Mouse (Mus musculus) embryonic facial prominence, embryonic 14.5 days (tissue): ENCODE measurements at regions not wholly inside any gene's neighbourhood (a gene's known extent, or its start where the extent isn't known, plus 50 kb on each side); places are given as distances from the start of the nearest gene placed in this dataset.
A peak's percentile ranks its signal among the peaks of the same experiment; 100 is the strongest.

Experiments
- ATAC-seq: fragments of 200-750 bp; cut with Nextera tagmentation; 2 replicates; pipeline ENCODE4 v1.8.0; 2017; ENCODE audit warnings: low read depth, moderate number of reproducible peaks, moderate TSS enrichment
- DNase-seq: peaks from one replicate; pipeline ENCODE4 v3.0.0-alpha.2; 2015; ENCODE audit warnings: low spot score
- H3K27ac ChIP-seq: fragments of 300-500 bp; sonication (generic); replicated peaks from 2 replicates; pipeline ENCODE4 v1.5.1; 2014; ENCODE audit warnings: low read depth, mild to moderate bottlenecking, low read length, moderate library complexity
- H3K27me3 ChIP-seq: fragments of 300-500 bp; sonication (generic); replicated peaks from 2 replicates; pipeline ENCODE4 v1.6.1; 2014; ENCODE audit warnings: low read length; ENCODE audit not compliant: control insufficient read depth, insufficient read depth
- H3K36me3 ChIP-seq: fragments of 300-500 bp; sonication (generic); 2 replicates; pipeline ENCODE4 v1.6.1; 2014; ENCODE audit warnings: low read length, mixed read lengths; ENCODE audit not compliant: control insufficient read depth, insufficient read depth
- H3K4me1 ChIP-seq: fragments of 300-500 bp; sonication (generic); 2 replicates; pipeline ENCODE4 v1.6.1; 2014; ENCODE audit warnings: antibody characterized with exemption, low read length; ENCODE audit not compliant: control insufficient read depth, insufficient read depth
- H3K4me2 ChIP-seq: fragments of 300-500 bp; sonication (generic); 2 replicates; pipeline ENCODE4 v1.6.1; 2014; ENCODE audit warnings: low read depth, mild to moderate bottlenecking, low read length, moderate library complexity, mixed read lengths
- H3K4me3 ChIP-seq: fragments of 300-500 bp; sonication (generic); 2 replicates; pipeline ENCODE4 v1.5.1; 2014; ENCODE audit warnings: low read depth, mild to moderate bottlenecking, low read length
- H3K9ac ChIP-seq: fragments of 300-500 bp; sonication (generic); 2 replicates; pipeline ENCODE4 v1.6.1; 2014; ENCODE audit warnings: low read depth, mild to moderate bottlenecking, low read length, moderate library complexity, mixed read lengths
- H3K9me3 ChIP-seq: fragments of 300-500 bp; sonication (generic); 2 replicates; pipeline ENCODE4 v1.6.1; 2016; ENCODE audit warnings: low read length; ENCODE audit not compliant: control insufficient read depth
- WGBS: fragments of 180-500 bp; shearing (Covaris S2); extraction: QIAGEN DNeasy Blood & Tissue Kit; methylation state at CpG from one replicate; pipeline ENCODE4 v1.1.7; 2014; 5-methylcytosine and 5-hydroxymethylcytosine counted together

DNA sequence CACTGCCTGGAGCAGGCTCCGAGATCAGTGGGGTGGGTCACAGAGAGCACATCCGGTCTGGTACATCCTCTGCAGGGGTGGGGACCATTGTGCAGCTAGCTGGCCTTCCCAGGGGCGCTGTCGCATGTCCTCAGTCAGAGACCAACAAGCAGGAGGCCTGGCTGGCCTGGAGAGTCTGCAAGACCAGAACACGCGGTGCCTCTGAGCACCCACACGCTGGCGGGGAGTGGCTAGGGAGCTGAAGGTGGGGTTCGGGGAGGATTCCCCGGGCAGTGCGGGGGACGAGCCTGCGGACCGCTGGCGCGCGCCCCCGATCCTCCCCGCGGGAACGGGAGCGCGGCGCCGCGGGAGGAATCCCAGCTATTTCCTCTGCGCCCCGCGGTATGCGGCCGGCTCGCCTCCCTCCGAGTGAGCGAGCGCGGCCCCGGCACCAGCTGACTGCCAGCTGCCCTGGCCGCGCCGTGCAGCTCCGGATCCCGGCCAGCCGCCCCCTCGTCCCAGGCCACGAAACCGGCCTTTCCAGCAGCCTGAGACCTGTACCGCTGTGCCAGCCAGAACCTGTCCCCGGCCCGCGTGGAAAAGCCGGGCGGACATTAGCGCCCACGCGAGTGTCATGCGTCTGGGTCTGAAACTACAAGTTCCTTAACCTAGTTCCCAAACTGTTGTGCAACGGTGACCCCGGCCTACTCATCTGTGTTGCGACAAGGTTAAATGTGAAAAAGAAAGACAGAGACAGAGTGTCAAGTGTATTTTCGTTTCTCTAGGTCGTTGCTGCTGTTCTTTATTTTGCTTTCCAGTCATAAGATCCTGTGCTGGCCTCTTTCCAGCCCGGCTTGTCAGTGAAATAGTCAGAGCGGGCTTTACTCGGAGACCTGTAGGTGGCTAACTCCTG is 61.2 kb downstream of the Pkdcc start:
- ATAC-seq (peak; percentile 84), DNase-seq (peak; percentile 87)
- Histone ChIP-seq H3K36me3 (no peaks in the 10 kb centered on the region), H3K27me3 (no peaks in the 10 kb centered on the region), H3K9me3 (no peaks in the 10 kb centered on the region), H3K27ac (peak overlapping the region; percentile 78), H3K4me3 (peak overlapping the region; percentile 52), H3K4me1 (peaks cover 25% of the 10 kb centered on the region), H3K4me2 (peak overlapping the region; percentile 94), H3K9ac (peak overlapping the region; percentile 67)
- WGBS, result 2% methylated on average over 42 of the region's 64 CpGs

DNA sequence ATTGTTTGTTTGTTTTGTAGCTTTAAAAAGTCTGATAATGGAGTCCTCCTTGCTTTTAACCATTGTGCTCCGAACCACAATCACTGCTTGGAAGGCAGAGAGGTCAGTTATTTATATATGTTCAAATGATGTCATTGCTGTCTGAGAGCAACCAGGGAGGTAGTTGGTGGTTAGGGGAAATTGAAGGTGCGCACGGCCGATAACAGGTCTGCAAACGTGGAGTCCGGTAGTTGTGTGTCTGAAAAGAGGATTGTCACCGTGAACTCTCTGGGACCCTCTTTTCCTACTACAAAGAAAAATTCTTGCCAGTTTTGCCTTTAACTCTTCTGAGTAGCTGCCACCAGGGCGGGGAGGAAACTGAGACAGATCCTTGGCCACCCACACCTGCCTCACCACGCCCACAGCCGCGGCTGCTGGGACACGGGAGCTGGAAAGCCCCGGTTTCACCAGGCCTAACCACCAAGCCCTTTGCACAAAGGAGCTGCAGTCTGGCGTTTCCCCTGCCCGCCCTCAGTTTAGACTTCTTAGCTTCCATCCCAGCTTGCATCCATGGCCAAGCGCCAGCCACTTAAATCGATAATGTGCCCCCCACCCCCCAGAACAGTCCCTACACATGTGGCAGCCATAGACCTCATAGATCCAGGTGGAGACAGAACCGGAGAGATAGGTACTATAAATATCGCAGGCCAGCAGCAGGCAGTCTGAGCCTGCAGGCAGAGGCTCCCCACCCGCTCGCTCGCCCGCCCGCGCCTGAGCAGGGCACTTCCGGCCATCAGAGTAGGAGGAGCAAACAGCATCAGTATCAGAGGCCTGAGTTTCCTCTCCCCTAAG is 62.2 kb downstream of the Pkdcc start:
- DNase-seq (peak; percentile 73), ATAC-seq (peak; percentile 61)
- Histone ChIP-seq H3K4me1 (peaks cover 25% of the 10 kb centered on the region), H3K4me3 (peak overlapping the region; percentile 19), H3K27me3 (no peaks in the 10 kb centered on the region), H3K36me3 (no peaks in the 10 kb centered on the region), H3K9me3 (no peaks in the 10 kb centered on the region), H3K9ac (peak overlapping the region; percentile 42; the same call in 1 of the 2 replicates), H3K4me2 (peak overlapping the region; percentile 94), H3K27ac (peak overlapping the region; percentile 78)
- WGBS, result 26% methylated on average over 26 of the region's 26 CpGs

DNA sequence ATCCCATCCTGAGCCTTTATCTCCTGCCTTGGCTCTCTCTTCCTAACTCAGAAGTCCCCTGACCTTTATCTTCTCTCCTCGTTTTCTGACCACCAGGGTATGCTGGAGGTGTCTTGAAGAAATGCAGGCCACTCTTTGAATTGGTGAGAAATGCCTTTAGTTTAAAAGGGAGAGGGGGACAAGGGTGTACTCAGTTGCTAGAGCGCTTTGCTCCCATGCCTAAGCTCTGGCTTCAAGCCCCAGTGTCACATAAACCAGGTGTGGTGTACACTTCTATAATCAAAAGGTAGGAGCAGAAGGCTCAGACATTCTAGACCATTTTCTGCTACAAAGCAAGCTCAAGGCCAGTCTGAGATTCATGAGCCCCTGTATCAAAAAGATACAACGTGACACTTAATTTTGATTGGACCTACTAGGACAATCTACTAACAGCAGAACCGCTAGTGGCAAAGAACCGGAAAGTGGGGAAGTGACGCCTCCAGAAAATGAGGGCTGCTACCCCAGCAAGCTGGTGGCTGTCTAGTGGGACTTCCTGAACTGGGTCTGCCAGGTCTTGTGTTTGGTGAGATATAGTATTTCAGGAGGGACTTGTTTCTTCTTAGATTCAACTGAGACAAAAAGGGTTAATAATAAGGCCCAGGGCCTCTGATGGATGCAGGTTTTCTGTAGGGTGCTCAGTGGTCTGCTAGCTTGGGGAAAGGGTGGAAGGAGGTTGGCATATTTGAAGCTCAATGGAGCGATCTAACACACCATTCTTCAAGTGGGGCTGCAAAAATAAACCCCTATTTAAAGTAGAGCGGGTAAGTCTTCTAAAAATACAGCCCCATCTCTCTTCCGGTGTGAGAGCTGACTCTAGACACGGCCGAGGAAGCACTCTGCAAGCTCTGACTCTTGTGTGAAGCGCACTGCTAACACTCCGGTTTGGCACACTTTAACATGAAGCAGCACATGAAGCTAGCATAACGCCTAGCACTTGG is 63.1 kb downstream of the Pkdcc start:
- Histone ChIP-seq H3K36me3 (no peaks in the 10 kb centered on the region), H3K9ac (no peak overlapping the region), H3K4me1 (peaks cover 25% of the 10 kb centered on the region), H3K27ac (0 out of 2 replicates have a peak overlapping the region, but pooled peaks have one; percentile 78), H3K27me3 (no peaks in the 10 kb centered on the region), H3K4me2 (peak overlapping the region; percentile 94), H3K4me3 (no peak overlapping the region), H3K9me3 (no peaks in the 10 kb centered on the region)
- WGBS, result 71% methylated on average over 14 of the region's 14 CpGs
- no peak for DNase-seq
- no peak for ATAC-seq

DNA sequence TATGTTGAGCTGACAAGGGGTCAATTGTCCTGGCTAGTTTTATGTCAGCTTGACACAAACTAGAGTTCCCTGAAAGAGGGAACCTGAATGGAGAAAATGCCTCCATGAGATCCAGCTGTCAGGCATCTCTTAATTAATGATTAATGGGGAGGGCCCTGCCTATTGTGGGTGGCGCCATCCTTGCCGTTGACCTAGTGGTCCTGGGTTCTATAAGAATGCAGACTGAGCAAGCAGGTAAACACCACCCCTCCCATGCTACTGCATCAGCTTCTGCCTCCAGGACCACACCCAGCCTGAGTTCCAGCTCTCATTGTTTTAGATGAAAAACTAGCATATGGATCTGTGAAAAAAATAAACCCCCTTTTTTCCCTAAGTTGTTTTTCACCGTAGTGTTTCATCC is 67.4 kb upstream of the Eml4 start:
- Histone ChIP-seq H3K36me3 (no peaks in the 10 kb centered on the region), H3K9me3 (no peaks in the 10 kb centered on the region), H3K4me2 (no peak overlapping the region), H3K9ac (no peak overlapping the region), H3K27ac (no peak overlapping the region), H3K27me3 (no peaks in the 10 kb centered on the region), H3K4me1 (peaks cover 8% of the 10 kb centered on the region), H3K4me3 (no peak overlapping the region)
- no peak for ATAC-seq
- no peak for DNase-seq
- 72% methylated on average over 3 of the region's 3 CpGs for WGBS

DNA sequence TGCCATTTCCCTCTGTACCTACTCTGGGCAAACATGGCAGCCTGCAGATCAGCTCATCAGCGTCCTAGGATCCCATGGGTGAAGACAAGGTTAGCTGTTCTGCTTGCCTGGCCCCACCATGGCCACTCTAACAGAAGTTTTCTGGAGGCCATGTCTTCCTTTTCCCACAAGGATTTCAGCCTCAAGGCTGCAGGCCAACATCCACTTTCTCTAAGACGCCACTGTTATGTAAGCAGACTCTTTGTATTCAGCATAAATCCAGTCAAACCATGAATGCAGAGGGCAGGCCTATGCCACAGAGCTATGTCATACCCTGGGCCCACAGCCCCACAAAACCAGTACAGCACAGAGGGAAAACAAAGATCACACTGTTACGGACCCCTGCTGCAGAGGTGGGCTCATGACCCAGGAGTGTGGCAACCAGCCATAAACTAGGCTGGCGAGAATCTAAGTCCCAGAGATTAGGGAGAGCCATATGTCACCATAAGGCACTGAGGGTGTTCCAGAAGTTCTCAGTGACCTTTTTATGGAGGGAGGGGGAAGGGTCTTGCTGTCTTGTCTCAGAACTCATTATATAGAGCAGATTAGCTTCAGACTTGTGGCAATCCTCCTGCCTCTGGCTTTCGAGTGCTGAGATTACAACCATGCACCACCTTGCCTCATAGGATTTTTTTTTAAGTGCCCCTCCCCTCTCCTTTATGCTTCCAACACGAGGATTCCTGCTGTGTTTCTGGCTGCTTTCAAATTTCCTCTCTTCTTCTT is 63.2 kb upstream of the Eml4 start:
- Histone ChIP-seq H3K9ac (no peak overlapping the region), H3K27ac (peak overlapping the region; percentile 56; the same call in 1 of the 2 replicates), H3K4me3 (no peak overlapping the region), H3K27me3 (no peaks in the 10 kb centered on the region), H3K36me3 (no peaks in the 10 kb centered on the region), H3K4me1 (peaks cover 7% of the 10 kb centered on the region), H3K9me3 (no peaks in the 10 kb centered on the region), H3K4me2 (peak overlapping the region; percentile 31; the same call in 1 of the 2 replicates)
- WGBS, result 42% methylated on average over 6 of the region's 6 CpGs
- DNase-seq (peak; percentile 41), ATAC-seq (peak; percentile 80)

DNA sequence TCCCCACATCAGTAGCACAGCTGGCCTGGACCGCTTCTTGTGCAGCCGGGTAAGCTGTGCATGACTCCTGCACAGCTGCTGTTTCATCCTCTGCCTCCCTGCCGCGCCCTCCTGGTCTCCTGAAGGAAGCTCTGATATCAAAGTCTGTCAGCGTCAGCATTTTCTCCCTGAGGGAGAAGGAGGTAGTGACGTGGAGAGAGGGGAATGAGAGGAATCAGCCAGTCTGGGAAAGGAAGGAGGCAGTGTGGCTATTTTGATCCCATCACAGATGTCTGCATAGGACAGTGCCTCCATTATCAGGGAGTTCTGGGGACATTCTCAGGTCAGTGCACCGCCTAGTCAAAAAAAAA is 62.6 kb upstream of the Eml4 start:
- Histone ChIP-seq H3K9ac (no peak overlapping the region), H3K27me3 (no peaks in the 10 kb centered on the region), H3K27ac (peak overlapping the region; percentile 56; the same call in 1 of the 2 replicates), H3K4me1 (peaks cover 7% of the 10 kb centered on the region), H3K9me3 (no peaks in the 10 kb centered on the region), H3K4me2 (peak overlapping the region; percentile 31; the same call in 1 of the 2 replicates), H3K4me3 (no peak overlapping the region), H3K36me3 (no peaks in the 10 kb centered on the region)
- WGBS, result 9% methylated on average over 7 of the region's 7 CpGs
- peak; percentile 86 for DNase-seq
- ATAC-seq, result peak; percentile 85

DNA sequence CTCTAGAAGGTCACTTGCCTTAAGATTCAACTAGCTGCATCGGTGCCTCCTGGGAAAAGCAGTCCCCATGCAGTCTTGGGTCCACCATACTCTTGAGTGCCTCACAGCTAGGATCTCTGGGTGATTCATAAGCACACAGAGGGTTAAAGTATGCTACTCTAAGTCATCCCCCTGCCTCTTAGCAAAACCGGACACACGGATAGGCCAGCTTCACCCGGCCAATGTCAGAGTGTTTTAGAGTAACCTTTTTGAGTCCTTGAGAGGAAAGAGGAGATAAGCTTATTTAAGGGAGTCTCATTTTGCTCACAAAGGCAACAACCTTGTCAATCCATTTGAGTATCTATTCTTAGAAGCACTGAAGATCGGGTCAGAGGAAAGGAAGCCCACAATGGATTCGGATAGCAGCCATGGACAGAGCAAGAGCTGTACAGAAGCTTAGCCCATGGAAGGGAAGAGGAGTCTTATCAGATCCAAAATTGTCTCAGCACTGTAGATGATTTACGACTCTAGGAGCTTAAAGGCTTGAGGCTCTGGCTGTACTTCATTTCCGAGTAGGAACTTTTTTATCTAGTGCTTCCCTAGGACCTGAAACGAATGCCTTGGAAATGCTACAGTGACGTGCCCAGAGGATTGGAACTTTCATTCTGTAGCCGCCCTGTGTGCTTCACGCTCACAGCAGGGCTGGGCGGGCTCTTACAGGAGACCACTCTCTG is 55.0 kb upstream of the Eml4 start:
- WGBS, result 74% methylated on average over 13 of the region's 13 CpGs

More for the DNA sequence above, 55.0 kb upstream of the Eml4 start:
- Histone ChIP-seq H3K27ac (no peak overlapping the region), H3K27me3 (no peaks in the 10 kb centered on the region), H3K9me3 (no peaks in the 10 kb centered on the region), H3K4me2 (no peak overlapping the region), H3K36me3 (no peaks in the 10 kb centered on the region), H3K4me3 (no peak overlapping the region), H3K4me1 (no peaks in the 10 kb centered on the region), H3K9ac (no peak overlapping the region)
- DNase-seq, result no peak
- ATAC-seq, result no peak
